Mouse (Mus musculus): ENCODE data around the gene Tlcd2.

The Tlcd2 gene

GRCm38 (mm10) chr11:75464417-75464816 lies 2.9 kb downstream of the Tlcd2 start:
- ATAC-seq (ENCODE audit: insufficient number of reproducible peaks, low FRiP score, low TSS enrichment) = no peak

DNA sequence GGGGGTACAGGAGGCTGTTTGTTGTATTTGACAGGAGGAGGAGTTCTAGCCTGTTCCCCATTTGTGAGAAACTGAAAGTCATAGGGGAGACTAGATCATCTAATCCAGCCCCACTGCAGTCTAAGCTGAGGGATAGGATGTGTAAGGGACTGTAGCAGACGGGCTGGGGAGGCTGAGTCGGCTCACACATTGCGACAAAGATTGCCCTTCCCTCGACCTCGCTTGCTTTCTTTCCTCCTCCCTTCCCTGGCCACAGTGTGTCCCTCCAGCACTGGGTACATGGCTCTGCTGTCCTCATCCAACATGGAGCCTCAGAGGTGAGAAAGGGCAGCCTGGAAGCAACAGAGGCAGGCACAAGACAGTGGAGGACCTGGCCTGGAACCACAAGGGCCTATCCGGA lies 3.5 kb downstream of the Tlcd2 start:
- no peak for ATAC-seq (ENCODE audit: insufficient number of reproducible peaks, low FRiP score, low TSS enrichment)

- ATAC-seq (ENCODE audit: insufficient number of reproducible peaks, low FRiP score, low TSS enrichment) = no peak
These were observed 5.4 kb downstream of the Tlcd2 start for GRCm38 (mm10) chr11:75466731-75467505.

GRCm38 (mm10) chr11:75467512-75468215 lies 6.1 kb downstream of the Tlcd2 start:
- ATAC-seq (ENCODE audit: insufficient number of reproducible peaks, low FRiP score, low TSS enrichment) = no peak

GRCm38 (mm10) chr11:75468410-75468809 lies 6.9 kb downstream of the Tlcd2 start:
- ATAC-seq (ENCODE audit: insufficient number of reproducible peaks, low FRiP score, low TSS enrichment) = no peak

- no peak for ATAC-seq (ENCODE audit: insufficient number of reproducible peaks, low FRiP score, low TSS enrichment)
These were observed 7.7 kb downstream of the Tlcd2 start for GRCm38 (mm10) chr11:75469261-75469660.

GRCm38 (mm10) chr11:75470675-75471074 lies 9.2 kb downstream of the Tlcd2 start:
- no peak for ATAC-seq (ENCODE audit: insufficient number of reproducible peaks, low FRiP score, low TSS enrichment)

- no peak for ATAC-seq (ENCODE audit: insufficient number of reproducible peaks, low FRiP score, low TSS enrichment)
These were observed 11.1 kb downstream of the Tlcd2 start for GRCm38 (mm10) chr11:75472469-75473081.

GRCm38 (mm10) chr11:75473376-75473775 lies 11.9 kb downstream of the Tlcd2 start:
- ATAC-seq (ENCODE audit: insufficient number of reproducible peaks, low FRiP score, low TSS enrichment) = no peak

- ATAC-seq (ENCODE audit: insufficient number of reproducible peaks, low FRiP score, low TSS enrichment) = no peak; the same call in 1 of the 2 replicates
These were observed 24.7 kb downstream of the Tlcd2 start for GRCm38 (mm10) chr11:75486192-75486591.

- peak; percentile 100 for ATAC-seq (ENCODE audit: insufficient number of reproducible peaks, low FRiP score, low TSS enrichment)
These were observed 25.2 kb downstream of the Tlcd2 start, which contains the start of gene Prpf8 for GRCm38 (mm10) chr11:75486601-75487285. TSS of gene Prpf8 (plus strand) at chr11:75486816.

DNA sequence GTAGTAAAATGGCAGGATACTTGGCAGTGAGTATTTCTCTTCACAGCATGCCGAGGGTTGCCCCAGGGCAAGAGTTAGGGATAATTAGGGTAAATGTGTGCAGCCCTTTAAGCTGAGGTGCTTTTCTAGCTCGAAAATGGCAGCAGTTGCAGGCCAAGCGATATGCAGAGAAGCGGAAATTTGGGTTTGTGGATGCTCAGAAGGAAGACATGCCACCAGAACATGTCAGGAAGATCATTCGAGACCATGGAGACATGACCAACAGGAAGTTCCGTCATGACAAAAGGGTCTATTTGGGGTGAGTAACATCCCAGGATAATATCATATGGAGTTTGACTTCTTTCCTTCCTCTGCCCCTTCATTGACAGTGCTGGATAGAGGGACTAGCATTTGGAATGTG lies 26.0 kb downstream of the Tlcd2 start:
- ATAC-seq (ENCODE audit: insufficient number of reproducible peaks, low FRiP score, low TSS enrichment) = no peak

- ATAC-seq (ENCODE audit: insufficient number of reproducible peaks, low FRiP score, low TSS enrichment) = no peak
These were observed 33.0 kb downstream of the Tlcd2 start for GRCm38 (mm10) chr11:75494296-75495049.

DNA sequence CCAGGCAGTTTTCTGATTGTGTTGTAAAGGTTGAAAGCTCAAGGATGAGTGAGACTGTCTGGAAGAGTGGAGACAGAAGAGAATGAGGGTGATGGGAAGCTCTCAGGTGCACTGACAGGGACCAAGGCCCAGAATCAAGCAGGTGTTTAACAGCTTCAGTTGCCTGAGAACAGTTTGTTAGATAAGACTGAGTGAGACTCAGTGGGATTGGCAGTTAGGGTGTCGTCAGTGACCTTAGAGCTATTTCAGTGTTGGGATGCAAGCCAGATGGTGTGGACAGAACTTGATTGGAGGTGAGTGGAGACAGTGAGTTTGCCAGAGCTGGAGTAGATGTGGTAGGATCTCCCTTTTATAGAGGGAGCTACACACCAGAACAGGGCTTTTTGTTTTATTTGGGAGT lies 36.6 kb downstream of the Tlcd2 start:
- no peak for ATAC-seq (ENCODE audit: insufficient number of reproducible peaks, low FRiP score, low TSS enrichment)

- ATAC-seq (ENCODE audit: insufficient number of reproducible peaks, low FRiP score, low TSS enrichment) = no peak
These were observed 46.6 kb downstream of the Tlcd2 start for GRCm38 (mm10) chr11:75508162-75508561.

DNA sequence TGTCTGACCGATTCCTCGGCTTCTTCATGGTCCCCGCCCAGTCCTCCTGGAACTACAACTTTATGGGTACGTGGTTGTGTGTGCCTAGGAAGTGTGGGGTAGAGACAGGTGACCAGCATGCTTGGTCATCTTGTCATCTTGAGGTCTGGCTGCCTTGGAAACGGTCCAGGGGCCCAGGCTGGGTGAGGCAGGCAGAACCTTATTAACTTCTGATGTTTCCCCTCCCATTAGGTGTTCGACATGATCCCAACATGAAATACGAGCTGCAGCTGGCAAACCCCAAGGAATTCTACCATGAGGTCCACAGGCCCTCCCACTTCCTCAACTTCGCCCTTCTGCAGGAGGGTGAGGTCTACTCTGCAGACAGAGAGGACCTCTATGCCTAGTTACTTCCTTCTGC lies 47.4 kb downstream of the Tlcd2 start:
- no peak for ATAC-seq (ENCODE audit: insufficient number of reproducible peaks, low FRiP score, low TSS enrichment)

DNA sequence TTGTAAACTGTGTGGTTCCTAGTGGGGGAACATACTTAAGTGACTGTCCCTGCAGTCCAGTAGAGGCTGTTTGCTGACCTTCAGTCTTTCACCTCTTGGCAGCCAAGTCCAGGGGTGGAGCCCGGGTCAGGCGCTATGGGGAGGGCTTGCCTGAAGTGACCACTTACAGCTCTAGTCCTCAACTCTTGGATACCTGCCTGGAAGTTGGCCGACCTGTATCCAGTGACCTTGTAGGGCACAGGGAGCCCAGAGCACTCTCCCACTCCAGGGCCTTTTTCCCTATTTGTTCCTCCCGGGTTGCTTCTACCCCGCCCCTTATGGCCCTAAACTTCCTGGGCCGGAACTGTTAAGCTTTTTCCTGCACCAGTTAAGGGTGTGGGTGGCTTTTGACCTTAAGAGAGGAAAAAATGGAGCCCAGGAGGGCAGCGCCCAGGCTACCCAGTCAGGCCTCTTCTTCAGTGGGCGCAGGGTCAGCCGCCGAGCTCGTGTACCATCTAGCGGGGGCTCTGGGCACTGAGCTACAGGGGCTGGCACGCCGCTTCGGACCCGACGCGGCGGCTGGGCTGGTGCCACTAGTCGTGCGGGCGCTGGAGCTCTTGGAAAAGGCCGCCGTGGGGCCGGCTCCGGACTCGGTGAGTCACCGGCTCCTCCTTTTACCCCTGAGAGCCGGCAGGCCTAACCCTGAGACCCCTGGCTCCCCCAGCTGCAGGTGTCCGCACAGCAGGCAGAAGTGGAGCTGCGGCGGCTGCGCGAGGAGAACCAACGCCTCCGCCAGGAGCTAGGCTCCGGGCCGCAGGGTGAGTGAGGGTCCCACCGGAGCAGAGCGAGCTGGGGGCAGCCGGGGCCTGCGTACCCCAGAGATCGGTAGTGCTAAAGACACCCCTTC lies 48.5 kb downstream of the Tlcd2 start, which contains the start of gene Rilp:
TSS of gene Rilp (plus strand) at position 354 of the 886 bp plus-strand sequence.
- ATAC-seq (ENCODE audit: insufficient number of reproducible peaks, low FRiP score, low TSS enrichment) = peak; percentile 37; the same call in 1 of the 2 replicates

- ATAC-seq (ENCODE audit: insufficient number of reproducible peaks, low FRiP score, low TSS enrichment) = peak; percentile 80
These were observed 49.1 kb downstream of the Tlcd2 start for GRCm38 (mm10) chr11:75510627-75510993.

DNA sequence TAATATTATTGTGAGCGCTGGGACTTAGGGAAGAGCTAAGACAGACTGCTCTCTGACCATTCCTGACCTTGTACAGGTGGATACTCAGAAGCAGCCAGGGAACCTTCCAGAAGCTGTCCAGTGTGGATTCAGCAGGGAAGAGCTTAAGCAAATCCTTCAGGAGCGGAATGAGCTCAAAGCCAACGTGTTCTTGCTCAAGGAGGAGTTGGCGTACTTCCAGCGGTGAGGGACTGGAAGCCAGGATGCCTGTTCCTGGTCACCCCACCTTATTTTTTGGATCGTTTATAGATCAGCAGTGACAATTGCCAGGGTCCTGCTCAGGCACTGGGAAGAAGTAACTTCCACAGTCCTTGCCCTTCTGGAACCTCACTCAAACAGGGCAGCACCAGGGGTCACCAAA lies 49.7 kb downstream of the Tlcd2 start:
- no peak for ATAC-seq (ENCODE audit: insufficient number of reproducible peaks, low FRiP score, low TSS enrichment)

All from cerebellum, adult (tissue).